Mouse (Mus musculus): Measurements from ENCODE around the gene Rpl39l. TPM values are rescaled to one million over a fixed set of nuclear protein-coding genes. Genes with fewer than 3 reads are reported as not detected.

Gene Rpl39l
- polyA plus RNA-seq (2014; fragmentation: Nextera tagmentation; extraction: Ambion mirVana): 0.32 and 0.74 TPM in 2 replicates

DNA sequence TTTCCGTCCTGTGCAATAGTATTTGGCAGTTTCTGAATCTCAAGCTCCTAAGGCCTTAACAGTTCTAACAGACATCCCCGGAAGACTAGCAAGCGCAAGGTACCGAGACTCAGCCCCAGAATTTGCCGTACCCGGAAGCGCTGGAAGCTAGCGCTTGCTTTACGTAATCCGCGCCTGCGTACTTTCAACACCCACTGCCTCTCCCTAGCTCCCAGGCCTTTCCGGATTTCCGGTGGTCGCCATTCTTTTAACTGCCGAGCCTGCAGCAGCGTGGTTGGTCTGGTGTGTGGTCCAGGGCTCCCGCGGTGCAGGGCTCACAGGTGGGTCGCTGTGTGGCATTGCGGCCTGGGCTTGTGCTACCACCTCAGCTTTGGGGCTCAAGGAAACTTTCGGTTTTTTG lies at the start of gene Rpl39l:
TSS of gene Rpl39l (plus strand) at position 222 of the 400 bp plus-strand sequence.
- no peak within 1 kb of the TSS for H3K4me2 ChIP-seq (ENCODE audit: low read depth, severe bottlenecking)
- WGBS: 84% methylated on average over 22 of the region's 22 CpGs
- H3K4me1 ChIP-seq (ENCODE audit: control insufficient read depth, insufficient read depth, low read length): no peaks in the 10 kb centered on the region
- H3K9ac ChIP-seq (ENCODE audit: low read length): no peak within 1 kb of the TSS
- H3K27me3 ChIP-seq (ENCODE audit: control insufficient read depth, insufficient read depth, low read length): no peaks in the 10 kb centered on the region
- no peak for ATAC-seq (ENCODE audit: insufficient number of reproducible peaks, low FRiP score, low TSS enrichment, low read depth)
- H3K9me3 ChIP-seq (ENCODE audit: control insufficient read depth, low read length): no peaks in the 10 kb centered on the region; the same call in 1 of the 2 replicates
- H3K4me3 ChIP-seq (ENCODE audit: low read depth, low read length): no peak within 1 kb of the TSS
- no peaks in the 10 kb centered on the region for H3K36me3 ChIP-seq (ENCODE audit: control insufficient read depth, insufficient read depth, low read length)
- DNase-seq (ENCODE audit: low spot score): no peak
- H3K27ac ChIP-seq (replicated peaks; ENCODE audit: low read depth, low read length): no peak within 1 kb of the TSS

DNA sequence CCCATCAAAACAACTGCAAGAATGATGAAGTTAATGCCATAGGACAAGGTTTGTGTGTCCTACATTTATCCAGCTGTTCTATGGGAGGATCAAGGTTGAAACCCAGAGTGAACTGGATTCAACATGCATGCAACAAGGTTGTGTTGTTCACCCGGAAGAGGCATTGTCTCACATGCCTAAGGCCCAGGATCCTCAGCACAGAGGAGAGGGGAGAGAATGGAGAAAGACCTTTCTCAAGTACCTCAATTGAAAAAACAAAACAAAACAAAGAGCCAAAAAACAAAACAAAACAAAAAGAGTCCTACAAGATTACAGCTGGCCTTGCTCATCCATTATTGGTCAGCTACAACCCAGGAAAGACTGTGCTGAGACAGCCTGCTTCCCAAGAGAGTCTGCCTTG lies 42.4 kb upstream of the Rpl39l start:
- no peak overlapping the region for H3K4me2 ChIP-seq (ENCODE audit: low read depth, severe bottlenecking)
- no peaks in the 10 kb centered on the region for H3K27me3 ChIP-seq (ENCODE audit: control insufficient read depth, insufficient read depth, low read length)
- no peak for DNase-seq (ENCODE audit: low spot score)
- H3K4me1 ChIP-seq (ENCODE audit: control insufficient read depth, insufficient read depth, low read length): no peaks in the 10 kb centered on the region
- H3K9me3 ChIP-seq (ENCODE audit: control insufficient read depth, low read length): no peaks in the 10 kb centered on the region
- no peak overlapping the region for H3K27ac ChIP-seq (replicated peaks; ENCODE audit: low read depth, low read length)
- H3K36me3 ChIP-seq (ENCODE audit: control insufficient read depth, insufficient read depth, low read length): no peaks in the 10 kb centered on the region
- no peak overlapping the region for H3K4me3 ChIP-seq (ENCODE audit: low read depth, low read length)
- no peak for ATAC-seq (ENCODE audit: insufficient number of reproducible peaks, low FRiP score, low TSS enrichment, low read depth)
- 76% methylated on average over 1 of the region's 1 CpGs for WGBS
- no peak overlapping the region for H3K9ac ChIP-seq (ENCODE audit: low read length)

DNA sequence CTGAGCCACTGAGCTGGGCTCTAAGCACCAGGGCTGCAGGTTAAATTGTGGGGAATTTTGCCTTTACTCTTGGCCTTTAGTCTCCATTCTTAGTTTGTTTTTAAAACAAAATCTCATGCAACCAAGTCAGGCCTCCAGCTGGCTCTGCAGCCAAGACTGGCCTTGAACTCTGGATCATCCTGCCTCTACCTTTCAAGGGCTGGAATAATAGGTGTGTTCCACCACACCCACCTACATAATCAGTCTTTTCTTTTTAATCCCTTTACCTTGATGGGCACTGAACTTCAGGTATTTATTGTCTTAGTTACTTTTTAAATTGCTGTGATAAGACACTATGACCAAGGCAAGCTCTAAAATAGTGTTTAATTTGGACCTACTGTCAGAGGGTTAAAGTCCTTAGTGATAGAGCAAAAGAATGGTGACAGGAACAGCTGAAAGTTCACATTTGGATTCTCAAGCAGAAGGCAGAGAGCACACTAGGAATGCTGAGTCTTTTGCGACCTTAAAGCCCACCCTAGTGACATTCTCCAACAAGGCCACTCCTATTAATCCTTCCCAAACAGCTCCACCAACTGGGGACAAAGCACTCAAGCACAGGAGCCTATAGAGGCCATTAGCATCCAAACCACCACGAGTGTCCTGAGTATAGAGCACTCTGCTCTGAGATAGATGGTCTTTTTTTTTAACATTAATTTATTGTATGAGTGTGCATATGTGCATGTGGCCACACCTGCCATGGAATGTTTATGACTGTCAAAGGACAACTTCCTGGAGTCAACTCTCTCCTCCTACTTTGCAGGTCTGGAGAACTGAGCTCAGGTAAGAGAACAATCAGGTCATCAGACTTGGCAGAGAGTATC lies 40.7 kb upstream of the Rpl39l start:
- no peaks in the 10 kb centered on the region for H3K36me3 ChIP-seq (ENCODE audit: control insufficient read depth, insufficient read depth, low read length)
- no peak overlapping the region for H3K9ac ChIP-seq (ENCODE audit: low read length)
- H3K27ac ChIP-seq (replicated peaks; ENCODE audit: low read depth, low read length): no peak overlapping the region
- DNase-seq (ENCODE audit: low spot score): no peak
- no peaks in the 10 kb centered on the region for H3K9me3 ChIP-seq (ENCODE audit: control insufficient read depth, low read length)
- no peaks in the 10 kb centered on the region for H3K4me1 ChIP-seq (ENCODE audit: control insufficient read depth, insufficient read depth, low read length)
- no peaks in the 10 kb centered on the region for H3K27me3 ChIP-seq (ENCODE audit: control insufficient read depth, insufficient read depth, low read length)
- no peak overlapping the region for H3K4me2 ChIP-seq (ENCODE audit: low read depth, severe bottlenecking)
- 76% methylated on average over 2 of the region's 2 CpGs for WGBS
- ATAC-seq (ENCODE audit: insufficient number of reproducible peaks, low FRiP score, low TSS enrichment, low read depth): no peak
- no peak overlapping the region for H3K4me3 ChIP-seq (ENCODE audit: low read depth, low read length)

DNA sequence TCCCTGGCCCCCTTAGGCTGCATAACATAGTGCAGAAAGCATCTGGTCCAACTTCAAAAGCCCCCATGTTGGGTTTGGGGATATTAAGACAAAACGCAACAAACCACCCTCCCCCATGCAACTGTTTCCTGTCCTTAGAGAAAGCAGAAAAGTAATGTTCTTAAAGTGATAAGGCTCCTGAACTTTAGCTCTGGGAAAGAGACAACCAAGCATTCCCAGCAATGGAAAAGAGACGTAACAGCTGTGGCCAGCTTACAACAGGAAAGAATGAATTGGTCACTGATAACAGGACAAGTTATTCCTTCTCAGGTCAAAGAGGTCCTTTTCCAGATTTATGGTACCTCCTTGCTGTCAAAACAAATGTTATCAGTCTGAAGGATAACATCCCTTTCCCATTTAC lies 26.9 kb upstream of the Rpl39l start:
- Histone ChIP-seq H3K4me2 (ENCODE audit: low read depth, severe bottlenecking) (no peak overlapping the region), H3K9ac (ENCODE audit: low read length) (no peak overlapping the region), H3K9me3 (ENCODE audit: control insufficient read depth, low read length) (no peaks in the 10 kb centered on the region), H3K4me1 (ENCODE audit: control insufficient read depth, insufficient read depth, low read length) (no peaks in the 10 kb centered on the region), H3K27me3 (ENCODE audit: control insufficient read depth, insufficient read depth, low read length) (no peaks in the 10 kb centered on the region), H3K4me3 (ENCODE audit: low read depth, low read length) (no peak overlapping the region), H3K36me3 (ENCODE audit: control insufficient read depth, insufficient read depth, low read length) (no peaks in the 10 kb centered on the region), H3K27ac (replicated peaks; ENCODE audit: low read depth, low read length) (no peak overlapping the region)
- DNase-seq (ENCODE audit: low spot score) (no peak), ATAC-seq (ENCODE audit: insufficient number of reproducible peaks, low FRiP score, low TSS enrichment, low read depth) (no peak)
- 53% methylated on average over 2 of the region's 2 CpGs for WGBS

DNA sequence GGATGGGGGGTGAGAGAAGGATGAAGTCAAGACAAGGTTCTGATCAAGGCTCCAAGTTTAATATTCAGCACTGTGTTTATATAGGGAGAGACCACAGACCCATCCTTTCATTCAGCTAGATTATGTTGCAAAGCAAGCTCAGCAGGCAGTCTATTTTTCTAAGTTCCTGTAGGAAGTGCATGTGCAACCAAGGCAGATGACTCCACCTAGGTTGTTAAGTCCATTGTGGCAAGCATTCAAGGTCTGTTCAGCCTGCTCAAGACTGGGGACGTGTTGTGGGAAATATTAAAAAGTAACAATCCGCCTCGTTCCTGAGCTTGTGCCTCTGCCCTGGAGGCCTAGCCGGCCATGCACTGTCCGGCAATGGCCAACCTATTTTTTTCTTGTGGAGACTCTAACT lies 22.6 kb upstream of the Rpl39l start:
- Histone ChIP-seq H3K27me3 (ENCODE audit: control insufficient read depth, insufficient read depth, low read length) (no peaks in the 10 kb centered on the region), H3K9me3 (ENCODE audit: control insufficient read depth, low read length) (no peaks in the 10 kb centered on the region), H3K9ac (ENCODE audit: low read length) (no peak overlapping the region), H3K36me3 (ENCODE audit: control insufficient read depth, insufficient read depth, low read length) (no peaks in the 10 kb centered on the region), H3K4me2 (ENCODE audit: low read depth, severe bottlenecking) (no peak overlapping the region), H3K4me1 (ENCODE audit: control insufficient read depth, insufficient read depth, low read length) (no peaks in the 10 kb centered on the region), H3K27ac (replicated peaks; ENCODE audit: low read depth, low read length) (no peak overlapping the region), H3K4me3 (ENCODE audit: low read depth, low read length) (no peak overlapping the region)
- no peak for ATAC-seq (ENCODE audit: insufficient number of reproducible peaks, low FRiP score, low TSS enrichment, low read depth)
- WGBS: 92% methylated on average over 5 of the region's 5 CpGs
- DNase-seq (ENCODE audit: low spot score): no peak

DNA sequence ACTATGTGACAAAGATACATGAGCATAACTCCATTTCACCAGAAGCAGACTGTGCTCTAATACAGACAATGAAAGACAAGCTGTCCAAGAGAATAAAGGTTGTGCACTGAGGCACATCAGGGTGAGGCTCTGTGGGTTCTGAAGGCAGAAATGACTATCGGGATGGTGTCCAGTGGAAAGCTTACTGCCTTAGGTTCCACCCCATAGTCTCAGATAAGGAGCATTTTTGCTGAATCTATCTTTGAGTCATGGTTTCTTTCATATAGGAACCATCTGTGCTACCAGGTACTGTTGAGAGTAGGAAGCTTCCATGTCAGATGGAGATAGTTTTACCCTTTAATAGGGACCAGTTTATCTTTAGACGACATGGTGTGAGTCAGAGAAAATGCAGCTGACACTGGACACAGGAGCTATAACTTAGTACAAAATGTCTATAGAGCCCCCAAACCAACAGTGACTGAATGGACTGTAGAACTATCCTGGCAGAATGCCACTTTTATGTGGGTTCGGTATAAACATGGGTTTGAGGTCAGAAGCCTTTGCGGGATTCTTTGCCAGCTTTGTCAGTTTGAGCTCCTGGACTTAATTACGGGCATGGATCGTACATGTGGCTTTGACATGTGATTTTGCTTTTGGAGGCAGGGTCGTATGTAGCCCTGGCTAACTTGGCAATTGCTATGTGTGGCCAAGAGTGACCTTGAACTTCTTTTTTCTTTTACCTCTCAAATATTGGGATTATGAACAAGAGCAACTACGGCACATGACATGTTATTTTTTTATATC lies 712 bp upstream of the Rpl39l start:
- ATAC-seq (ENCODE audit: insufficient number of reproducible peaks, low FRiP score, low TSS enrichment, low read depth): no peak
- 86% methylated on average over 8 of the region's 8 CpGs for WGBS
- Histone ChIP-seq H3K4me2 (ENCODE audit: low read depth, severe bottlenecking) (no peak overlapping the region), H3K27me3 (ENCODE audit: control insufficient read depth, insufficient read depth, low read length) (no peaks in the 10 kb centered on the region), H3K27ac (replicated peaks; ENCODE audit: low read depth, low read length) (no peak overlapping the region), H3K4me3 (ENCODE audit: low read depth, low read length) (no peak overlapping the region), H3K9ac (ENCODE audit: low read length) (no peak overlapping the region), H3K9me3 (ENCODE audit: control insufficient read depth, low read length) (no peaks in the 10 kb centered on the region; the same call in 1 of the 2 replicates), H3K36me3 (ENCODE audit: control insufficient read depth, insufficient read depth, low read length) (no peaks in the 10 kb centered on the region), H3K4me1 (ENCODE audit: control insufficient read depth, insufficient read depth, low read length) (no peaks in the 10 kb centered on the region)
- DNase-seq (ENCODE audit: low spot score): no peak

DNA sequence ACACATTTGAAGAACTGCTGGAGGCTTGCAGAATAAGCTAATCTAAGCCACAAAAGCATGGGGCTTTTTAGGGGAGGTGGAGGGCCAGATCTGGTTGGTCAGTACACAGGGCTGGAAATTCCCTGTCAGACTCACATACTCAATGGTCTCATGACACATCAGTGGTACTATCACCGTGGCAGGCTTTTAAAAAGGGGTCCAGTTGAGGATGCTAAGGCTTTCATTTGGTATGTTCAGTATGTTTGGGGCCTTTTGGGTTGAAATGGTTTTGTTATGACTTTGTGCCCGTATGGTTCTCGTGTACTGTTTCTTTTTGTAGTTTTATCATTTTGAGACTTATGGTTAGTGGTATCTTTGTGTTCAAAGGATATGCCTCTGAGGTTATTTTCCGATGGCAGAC lies 1.2 kb downstream of the Rpl39l start:
- Histone ChIP-seq H3K9ac (ENCODE audit: low read length) (no peak overlapping the region), H3K9me3 (ENCODE audit: control insufficient read depth, low read length) (no peaks in the 10 kb centered on the region; the same call in 1 of the 2 replicates), H3K36me3 (ENCODE audit: control insufficient read depth, insufficient read depth, low read length) (no peaks in the 10 kb centered on the region), H3K4me2 (ENCODE audit: low read depth, severe bottlenecking) (no peak overlapping the region), H3K4me3 (ENCODE audit: low read depth, low read length) (no peak overlapping the region), H3K27me3 (ENCODE audit: control insufficient read depth, insufficient read depth, low read length) (no peaks in the 10 kb centered on the region), H3K27ac (replicated peaks; ENCODE audit: low read depth, low read length) (no peak overlapping the region), H3K4me1 (ENCODE audit: control insufficient read depth, insufficient read depth, low read length) (no peaks in the 10 kb centered on the region)
- DNase-seq (ENCODE audit: low spot score) (no peak), ATAC-seq (ENCODE audit: insufficient number of reproducible peaks, low FRiP score, low TSS enrichment, low read depth) (no peak)
- 90% methylated on average over 4 of the region's 4 CpGs for whole genome bisulfite sequencing

DNA sequence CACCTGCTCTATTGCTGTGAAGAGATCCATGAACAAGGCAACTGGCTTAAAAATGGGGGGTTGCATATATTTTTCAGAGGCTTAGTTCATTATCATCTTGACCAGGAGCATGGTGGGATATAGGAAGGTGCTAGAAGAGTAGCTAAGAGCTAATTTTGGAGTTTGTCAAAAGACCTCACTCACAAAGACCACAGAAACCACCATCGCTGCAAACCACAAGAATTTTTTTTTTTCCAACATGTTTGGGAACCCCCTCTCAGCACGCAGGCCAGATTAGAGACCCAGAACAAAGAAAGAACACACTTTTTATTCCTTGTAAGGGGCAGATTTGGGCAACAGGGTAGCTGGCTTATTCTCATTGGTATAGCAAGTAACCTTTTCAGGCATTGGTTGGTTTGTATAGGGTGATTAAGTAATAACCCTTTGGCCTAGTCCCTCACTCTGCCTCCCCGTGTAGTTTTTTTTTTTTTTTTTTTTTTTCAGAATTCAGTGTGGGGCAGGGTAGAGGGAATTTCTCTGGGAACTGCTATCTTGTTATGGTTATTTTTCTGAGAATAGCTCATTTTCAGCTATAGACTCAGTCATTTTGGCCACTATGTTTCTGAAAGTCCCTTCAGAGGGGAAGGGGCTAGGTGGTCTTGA lies 2.3 kb downstream of the Rpl39l start:
- no peaks in the 10 kb centered on the region for H3K27me3 ChIP-seq (ENCODE audit: control insufficient read depth, insufficient read depth, low read length)
- DNase-seq (ENCODE audit: low spot score) (no peak), ATAC-seq (ENCODE audit: insufficient number of reproducible peaks, low FRiP score, low TSS enrichment, low read depth) (no peak)
- H3K4me2 ChIP-seq (ENCODE audit: low read depth, severe bottlenecking): no peak overlapping the region
- H3K4me1 ChIP-seq (ENCODE audit: control insufficient read depth, insufficient read depth, low read length): no peaks in the 10 kb centered on the region
- no peak overlapping the region for H3K9ac ChIP-seq (ENCODE audit: low read length)
- no peak overlapping the region for H3K4me3 ChIP-seq (ENCODE audit: low read depth, low read length)
- 95% methylated on average over 3 of the region's 3 CpGs for WGBS
- H3K9me3 ChIP-seq (ENCODE audit: control insufficient read depth, low read length): no peaks in the 10 kb centered on the region; the same call in 1 of the 2 replicates
- H3K36me3 ChIP-seq (ENCODE audit: control insufficient read depth, insufficient read depth, low read length): no peaks in the 10 kb centered on the region
- no peak overlapping the region for H3K27ac ChIP-seq (replicated peaks; ENCODE audit: low read depth, low read length)
